Mouse (Mus musculus) liver, embryonic 15.5 days (tissue): ENCODE results near the gene Usp6nl. TPM values are rescaled to one million over a fixed set of nuclear protein-coding genes. Genes with fewer than 3 reads are reported as not detected.

Experiments used
- ATAC-seq: fragments of 200-750 bp; cut with Nextera tagmentation; 2 replicates; pipeline ENCODE4 v1.8.0; 2017; ENCODE audit warnings: moderate number of reproducible peaks, mild to moderate bottlenecking, moderate library complexity; ENCODE audit not compliant: insufficient read depth
- H3K27ac ChIP-seq: fragments of 300-500 bp; sonication (generic); replicated peaks from 2 replicates; pipeline ENCODE4 v1.5.1; 2015; ENCODE audit warnings: mild to moderate bottlenecking, inconsistent platforms
- H3K27me3 ChIP-seq: fragments of 300-500 bp; sonication (generic); 2 replicates; pipeline ENCODE4 v1.6.1; 2015; ENCODE audit warnings: mild to moderate bottlenecking, inconsistent platforms
- H3K36me3 ChIP-seq: fragments of 300-500 bp; sonication (generic); replicated peaks from 2 replicates; pipeline ENCODE4 v1.6.1; 2015; ENCODE audit warnings: moderate library complexity, mild to moderate bottlenecking, inconsistent platforms
- H3K4me1 ChIP-seq: fragments of 300-500 bp; sonication (generic); replicated peaks from 2 replicates; pipeline ENCODE4 v1.6.1; 2015; ENCODE audit warnings: inconsistent platforms
- H3K4me2 ChIP-seq: fragments of 300-500 bp; sonication (generic); 2 replicates; pipeline ENCODE4 v1.6.1; 2015; ENCODE audit warnings: moderate library complexity, mild to moderate bottlenecking, inconsistent platforms
- H3K4me3 ChIP-seq: fragments of 300-500 bp; sonication (generic); replicated peaks from 2 replicates; pipeline ENCODE4 v1.5.1; 2015; ENCODE audit warnings: mild to moderate bottlenecking, inconsistent platforms
- H3K9ac ChIP-seq: fragments of 300-500 bp; sonication (generic); 2 replicates; pipeline ENCODE4 v1.6.1; 2015; ENCODE audit warnings: moderate library complexity, mild to moderate bottlenecking, inconsistent platforms
- H3K9me3 ChIP-seq: fragments of 300-500 bp; sonication (generic); replicated peaks from 2 replicates; pipeline ENCODE4 v1.6.1; 2016; ENCODE audit warnings: inconsistent platforms
- WGBS: fragments of 180-500 bp; shearing (Covaris S2); methylation state at CpG from one replicate; pipeline ENCODE4 v1.1.7; 2015; ENCODE audit warnings: mixed read lengths; ENCODE audit not compliant: insufficient replicate concordance; 5-methylcytosine and 5-hydroxymethylcytosine counted together
- polyA plus RNA-seq: library from polyadenylated mRNA; unstranded; fragments of >200 nt; fragmentation: Nextera tagmentation; extraction: Ambion mirVana; gene quantifications from 2 replicates; pipeline ENCODE4 v1.2.1, GENCODE M21; 2015

Gene Usp6nl
- polyA plus RNA-seq, 1 experiment from 2014 or later = 3.1 TPM

DNA sequence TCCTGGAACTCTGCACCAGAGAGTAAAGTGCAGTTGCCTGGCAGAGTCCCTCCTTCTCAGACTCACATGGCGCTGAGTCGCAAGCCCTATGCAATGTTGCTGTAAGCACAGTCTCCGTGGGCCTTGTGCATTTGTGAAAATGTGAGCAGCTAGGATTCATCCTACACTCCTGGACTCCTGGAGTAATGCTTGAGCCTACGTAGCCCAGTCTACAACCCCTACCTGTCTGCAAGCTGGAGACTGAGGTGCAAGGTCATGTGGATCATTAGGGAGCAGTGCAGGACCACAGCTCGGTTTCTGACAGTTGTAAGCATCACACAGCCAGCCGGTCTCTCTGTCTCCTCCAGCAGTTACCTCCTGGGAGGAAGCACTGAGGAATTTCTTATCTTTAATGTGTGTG is 167.6 kb downstream of the Usp6nl start:
- ATAC-seq = no peak
- no peaks in the 10 kb centered on the region for H3K9me3 ChIP-seq
- no peaks in the 10 kb centered on the region for H3K36me3 ChIP-seq
- no peaks in the 10 kb centered on the region for H3K27me3 ChIP-seq
- H3K27ac ChIP-seq = no peak overlapping the region
- no peak overlapping the region for H3K4me3 ChIP-seq
- 77% methylated on average over 6 of the region's 6 CpGs for WGBS
- no peaks in the 10 kb centered on the region for H3K4me1 ChIP-seq
- H3K9ac ChIP-seq = no peak overlapping the region
- no peak overlapping the region for H3K4me2 ChIP-seq

DNA sequence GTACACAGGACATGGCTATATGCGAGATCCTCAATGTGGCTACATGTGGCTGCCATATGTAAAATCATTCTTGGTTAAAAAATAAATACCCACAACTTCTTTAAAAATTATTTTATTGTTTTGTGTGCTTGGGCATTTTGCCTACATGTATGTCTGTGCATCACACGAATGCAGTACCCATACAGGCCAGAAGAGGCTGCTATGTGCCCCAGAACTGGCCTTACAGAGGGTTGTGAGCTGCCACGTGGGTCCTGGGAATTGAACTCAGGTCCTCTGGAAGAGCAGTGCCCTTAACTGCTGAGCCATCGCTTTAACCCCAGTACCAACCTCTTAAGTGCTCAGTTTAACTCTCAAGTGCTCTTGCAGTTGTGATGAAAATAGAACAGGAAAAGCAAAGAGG is 168.4 kb downstream of the Usp6nl start:
- no peak for ATAC-seq
- H3K9me3 ChIP-seq = no peaks in the 10 kb centered on the region
- H3K4me2 ChIP-seq = no peak overlapping the region
- H3K9ac ChIP-seq = no peak overlapping the region
- WGBS = 52% methylated on average over 4 of the region's 4 CpGs
- no peaks in the 10 kb centered on the region for H3K27me3 ChIP-seq
- no peak overlapping the region for H3K27ac ChIP-seq
- no peak overlapping the region for H3K4me3 ChIP-seq
- H3K36me3 ChIP-seq = no peaks in the 10 kb centered on the region
- H3K4me1 ChIP-seq = no peaks in the 10 kb centered on the region

DNA sequence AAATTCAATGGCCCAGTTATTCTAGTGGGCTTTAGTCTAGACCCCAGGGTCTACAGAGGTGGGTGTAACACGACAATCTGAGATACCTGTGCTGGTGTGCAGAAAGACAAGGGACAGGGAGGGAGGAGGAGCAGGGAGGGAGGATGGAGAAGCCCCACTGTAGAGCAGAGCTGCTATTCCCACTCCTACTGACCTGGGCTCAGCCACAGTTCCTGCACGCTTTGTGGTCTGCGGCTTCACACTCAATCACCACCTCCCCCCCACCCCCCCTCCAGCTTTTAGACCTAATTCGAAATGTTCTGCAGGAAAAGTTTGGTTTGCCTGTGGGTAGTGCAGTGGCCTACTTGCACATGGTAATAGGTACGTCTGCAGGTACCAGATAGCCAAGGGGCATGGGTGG is 171.4 kb downstream of the Usp6nl start:
- no peak overlapping the region for H3K27ac ChIP-seq
- H3K4me1 ChIP-seq = no peaks in the 10 kb centered on the region
- 41% methylated on average over 5 of the region's 5 CpGs for WGBS
- no peak overlapping the region for H3K9ac ChIP-seq
- no peak overlapping the region for H3K4me2 ChIP-seq
- no peaks in the 10 kb centered on the region for H3K27me3 ChIP-seq
- H3K36me3 ChIP-seq = no peaks in the 10 kb centered on the region
- H3K9me3 ChIP-seq = no peaks in the 10 kb centered on the region
- no peak for ATAC-seq
- no peak overlapping the region for H3K4me3 ChIP-seq

Other genes with a start within 250 kb of the Usp6nl start
- gene Proser2, start 192.5 kb upstream of the Usp6nl start, polyA plus RNA-seq = 6.4 and 7.9 TPM in 2 replicates
- gene Echdc3, start 109.6 kb upstream of the Usp6nl start, polyA plus RNA-seq = 14.6 and 17.7 TPM in 2 replicates